ENCODE assay signal across 17 mouse cellular contexts in the genomic region with DNA sequence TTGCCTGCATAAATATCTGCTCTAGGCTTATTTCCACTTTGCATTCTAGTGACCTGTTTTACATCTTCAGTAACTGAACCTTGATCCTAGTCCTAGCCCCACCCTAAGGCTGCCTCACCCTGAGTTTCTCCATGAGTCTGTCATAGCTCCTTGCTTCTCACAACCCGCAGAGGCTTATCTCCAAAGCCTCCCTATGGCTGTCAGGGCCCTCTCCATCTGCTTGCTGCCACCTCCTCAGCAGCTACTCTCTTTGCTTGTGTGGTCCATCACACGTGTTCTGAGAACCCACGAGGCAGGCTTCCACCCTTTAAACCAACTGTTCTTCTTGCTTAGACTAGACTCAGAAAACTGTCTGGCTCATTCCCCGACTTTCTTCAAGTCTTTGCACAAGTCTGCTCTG. TPM values are rescaled to one million over a fixed set of nuclear protein-coding genes. Genes with fewer than 3 reads are reported as not detected.
DNase-seq lines count a peak whose midpoint lies in the region; ATAC-seq and TF ChIP-seq lines count a peak whose summit lies in the region.
"Had no signal": no experiment of that assay in that cellular context is flagged by ENCODE, and none has a peak within 500 bp of the region (broad histone marks: within the 10 kb centered on the region; RNA-seq: fewer than 3 reads in every experiment).

No protein-coding gene starts in this region.

- no peaks in the 10 kb centered on the region for H3K27me3 ChIP-seq in liver, postnatal 0 days (ENCODE audit: insufficient read depth, low read length)
- H3K27me3 ChIP-seq in stomach, embryonic 16.5 days (ENCODE audit: control insufficient read depth, insufficient read depth, low read length), result no peaks in the 10 kb centered on the region
- H3K27me3 ChIP-seq: CH12.LX; embryonic facial prominence, embryonic 12.5 days; limb, embryonic 13.5 days; neural tube, embryonic 13.5 days had no signal

- no peak for DNase-seq in frontal cortex, postnatal 14 days (ENCODE audit: low spot score in 2 of 2)
- DNase-seq in liver, result peak; percentile 21
- DNase-seq in liver, postnatal 0 days, result no peak
- peak; percentile 26 to 84 for DNase-seq in left cerebral cortex, postnatal 25 days (ENCODE audit: low spot score in 2 of 2)
- DNase-seq in Muller cell, postnatal 12 days (ENCODE audit: inconsistent ontology term), result no peak
- DNase-seq: cerebellum, postnatal 10 days; kidney, postnatal 14 days had no signal

- no peak for TF ChIP-seq CTCF in liver, postnatal 0 days (IDR thresholded peaks at IDR 0.05; ENCODE audit: low read depth)

- H3K9ac ChIP-seq in liver, postnatal 0 days (replicated peaks), result no peak overlapping the region
- H3K9ac ChIP-seq in stomach, embryonic 16.5 days (ENCODE audit: low read length), result no peak overlapping the region
- H3K9ac ChIP-seq: embryonic facial prominence, embryonic 12.5 days; limb, embryonic 13.5 days; neural tube, embryonic 13.5 days had no signal

- intact Hi-C loops in left cerebral cortex, postnatal 25 days (cut with DNase I), result no loop called here

- H3K4me2 ChIP-seq in liver, postnatal 0 days (ENCODE audit: low read depth, low read length), result no peak overlapping the region
- no peak overlapping the region for H3K4me2 ChIP-seq in stomach, embryonic 16.5 days (ENCODE audit: low read depth, low read length)
- H3K4me2 ChIP-seq: embryonic facial prominence, embryonic 12.5 days; limb, embryonic 13.5 days; neural tube, embryonic 13.5 days had no signal

- WGBS in liver, postnatal 0 days (ENCODE audit: insufficient replicate concordance), result 67% methylated on average over 4 of the region's 4 CpGs
- WGBS in stomach, embryonic 16.5 days, result 77% methylated on average over 4 of the region's 4 CpGs

- no peak overlapping the region for H3K27ac ChIP-seq in liver, postnatal 0 days (ENCODE audit: low read depth)
- H3K27ac ChIP-seq in stomach, embryonic 16.5 days (ENCODE audit: low read length), result no peak overlapping the region
- H3K27ac ChIP-seq: embryonic facial prominence, embryonic 12.5 days; hindbrain, embryonic 10.5 days; limb, embryonic 13.5 days; neural tube, embryonic 13.5 days had no signal

- H3K36me3 ChIP-seq in liver, postnatal 0 days (replicated peaks; ENCODE audit: insufficient read depth, low read length), result peaks cover 23% of the 10 kb centered on the region
- H3K36me3 ChIP-seq in stomach, embryonic 16.5 days (ENCODE audit: control insufficient read depth, insufficient read depth, low read length), result peaks cover 9% of the 10 kb centered on the region; the same call in 1 of the 2 replicates

- ATAC-seq in frontal cortex, adult (ENCODE audit: low TSS enrichment), result peak; percentile 92
- ATAC-seq in liver, postnatal 0 days, result no peak
- peak; percentile 49; the same call in 1 of the 2 replicates for ATAC-seq in stomach, embryonic 16.5 days (ENCODE audit: insufficient read depth, low FRiP score)
- ATAC-seq in megakaryocyte, adult 5-6 weeks (ENCODE audit: poor library complexity, severe bottlenecking), result no peak
- ATAC-seq: activated CD4-positive, CD25-positive, alpha-beta regulatory T cell, adult 4 months; inflammation-experienced regulatory T-cells, adult 6 months had no signal

- TF ChIP-seq EP300 in liver, postnatal 0 days (IDR thresholded peaks at IDR 0.05; ENCODE audit: low read depth), result no peak

- no peak overlapping the region for H3K4me3 ChIP-seq in liver, postnatal 0 days (ENCODE audit: low read depth, low read length)
- H3K4me3 ChIP-seq in stomach, embryonic 16.5 days (replicated peaks; ENCODE audit: low read length), result no peak overlapping the region
- H3K4me3 ChIP-seq: embryonic facial prominence, embryonic 12.5 days; hindbrain, embryonic 10.5 days; limb, embryonic 13.5 days; neural tube, embryonic 13.5 days had no signal

- H3K4me1 ChIP-seq in liver, postnatal 0 days (ENCODE audit: insufficient read depth), result peaks cover 6% of the 10 kb centered on the region; the same call in 1 of the 2 replicates
- no peaks in the 10 kb centered on the region for H3K4me1 ChIP-seq in stomach, embryonic 16.5 days (ENCODE audit: control insufficient read depth, insufficient read depth, low read length)
- H3K4me1 ChIP-seq: embryonic facial prominence, embryonic 12.5 days; hindbrain, embryonic 10.5 days; limb, embryonic 13.5 days; neural tube, embryonic 13.5 days had no signal

- H3K9me3 ChIP-seq in liver, postnatal 0 days (ENCODE audit: low read length), result no peaks in the 10 kb centered on the region
- H3K9me3 ChIP-seq in stomach, embryonic 16.5 days (replicated peaks; ENCODE audit: control insufficient read depth, low read length), result no peaks in the 10 kb centered on the region
- H3K9me3 ChIP-seq: embryonic facial prominence, embryonic 12.5 days; hindbrain, embryonic 10.5 days; limb, embryonic 13.5 days; neural tube, embryonic 13.5 days had no signal

RNA-seq across cellular contexts. Expression of gene Fkbp9, which starts 45.0 kb away (rescaled TPM):
- polyA plus RNA-seq in liver, postnatal 0 days (2015; fragmentation: Nextera tagmentation; extraction: Ambion mirVana), result 16.3 and 17.9 TPM in 2 replicates
- 10 to 100 TPM; 23.5 to 24.9 TPM for total RNA-seq in left cerebral cortex, postnatal 25 days (2021)
- 150 TPM in 2 replicates for polyA plus RNA-seq in stomach, embryonic 16.5 days (2015; fragmentation: Nextera tagmentation; extraction: Ambion mirVana)
- 0.20 and 0.91 TPM in 2 replicates for total RNA-seq in megakaryocyte, adult 5-6 weeks (2015)
- 0.73 and 1.2 TPM in 2 replicates for total RNA-seq in megakaryocyte, adult 5-6 weeks (2017)
- polyA plus RNA-seq: activated CD4-positive, CD25-positive, alpha-beta regulatory T cell, adult 4 months; inflammation-experienced regulatory T-cells, adult 6 months had no signal

RNA-seq across cellular contexts. Expression of gene Nt5c3, which starts 46.9 kb away (rescaled TPM):
- polyA plus RNA-seq in liver, postnatal 0 days (2015; fragmentation: Nextera tagmentation; extraction: Ambion mirVana), result 113 and 127 TPM in 2 replicates
- total RNA-seq in left cerebral cortex, postnatal 25 days (2021), result 10 to 100 TPM; 50.9 to 51.7 TPM
- 72.2 and 77.4 TPM in 2 replicates for polyA plus RNA-seq in stomach, embryonic 16.5 days (2015; fragmentation: Nextera tagmentation; extraction: Ambion mirVana)
- total RNA-seq in megakaryocyte, adult 5-6 weeks (2015), result 64.6 and 71.0 TPM in 2 replicates
- total RNA-seq in megakaryocyte, adult 5-6 weeks (2017), result 36.6 TPM in 2 replicates

RNA-seq across cellular contexts. Expression of gene Vmn1r4, which starts 46.9 kb away (rescaled TPM):
- polyA plus RNA-seq in liver, postnatal 0 days (2015; fragmentation: Nextera tagmentation; extraction: Ambion mirVana), result 0.25 and 0.26 TPM in 2 replicates
- under 1 TPM; 0.46 to 0.48 TPM for total RNA-seq in left cerebral cortex, postnatal 25 days (2021)
- 0.11 and 0.21 TPM in 2 replicates for polyA plus RNA-seq in stomach, embryonic 16.5 days (2015; fragmentation: Nextera tagmentation; extraction: Ambion mirVana)
- 0.47 TPM in 1 of 2 replicates, not detected in the other for total RNA-seq in megakaryocyte, adult 5-6 weeks (2015)
- 0.07 TPM in 1 of 2 replicates, not detected in the other for total RNA-seq in megakaryocyte, adult 5-6 weeks (2017)
- polyA plus RNA-seq: activated CD4-positive, CD25-positive, alpha-beta regulatory T cell, adult 4 months; inflammation-experienced regulatory T-cells, adult 6 months had no signal

Comparison
In these comparisons a context has a peak if more than half of its experiments do, and no peak if none do; other contexts are left out.
1. DNase-seq: peak in liver (single experiment) and left cerebral cortex, postnatal 25 days (2 of 2); none in frontal cortex, postnatal 14 days (0 of 2), liver, postnatal 0 days (single experiment) and Muller cell, postnatal 12 days (single experiment).
2. ATAC-seq: peak in frontal cortex, adult (single experiment) and stomach, embryonic 16.5 days (single experiment); none in liver, postnatal 0 days (single experiment) and megakaryocyte, adult 5-6 weeks (single experiment).
3. RNA of gene Fkbp9, which starts 45.0 kb away (total RNA-seq): 23.5 to 24.9 TPM in left cerebral cortex, postnatal 25 days; 0.20 to 1.2 TPM in megakaryocyte, adult 5-6 weeks; every median in the first group is over 10 times any median in the second.